Mouse (Mus musculus) olfactory bulb, adult 2 months (tissue): ENCODE measurements around the gene Aph1a.

ENCODE experiments used
- CTCF ChIP-seq: fragments of 200-500 bp; IDR thresholded peaks from 2 replicates; pipeline ENCODE4 v1.5.1; 2012; ENCODE audit warnings: low read depth, mild to moderate bottlenecking, low read length, moderate library complexity; ENCODE audit not compliant: insufficient read depth
- POLR2A ChIP-seq: fragments of 200-500 bp; IDR thresholded peaks from 2 replicates; pipeline ENCODE4 v1.6.1; 2012; ENCODE audit warnings: mild to moderate bottlenecking, low read depth, low read length, moderate library complexity; ENCODE audit not compliant: insufficient read depth

DNA sequence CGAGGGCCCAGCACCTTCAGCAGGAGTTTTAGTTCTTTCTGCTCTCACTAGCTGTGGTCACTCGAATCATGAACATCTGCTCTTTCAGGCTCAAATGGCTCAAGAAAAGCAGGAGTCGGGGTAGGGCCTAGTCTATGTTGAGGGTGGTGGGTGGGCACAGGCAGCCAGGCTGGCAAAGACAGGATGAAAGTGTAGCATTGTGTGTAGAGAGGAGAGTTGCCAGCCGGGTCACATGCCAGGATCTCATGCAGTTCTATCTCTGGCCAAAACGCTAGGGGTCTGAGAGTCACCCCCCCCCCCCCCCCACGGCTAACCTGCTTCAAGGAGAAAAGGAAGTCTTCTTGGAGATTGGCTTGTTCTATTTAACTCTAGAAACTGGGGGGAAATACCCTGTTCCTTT, 8.9 kb downstream of the Aph1a start:
- TF ChIP-seq CTCF (no peak), POLR2A (no peak)
